Mouse (Mus musculus) small intestine, adult 2 months (tissue): ENCODE measurements at regions not wholly inside any gene's neighbourhood (a gene's known extent, or its start where the extent isn't known, plus 50 kb on each side); places are given as distances from the start of the nearest gene placed in this dataset.

ENCODE experiments used
- H3K27ac ChIP-seq: fragments of 200-500 bp; 2 replicates; pipeline ENCODE4 v1.5.1; 2012; ENCODE audit warnings: low read depth, low read length, control low read depth, inconsistent platforms; ENCODE audit not compliant: insufficient read depth
- H3K27me3 ChIP-seq: fragments of 200-500 bp; 2 replicates; pipeline ENCODE4 v1.6.1; 2012; ENCODE audit warnings: mild to moderate bottlenecking, moderate library complexity, low read length, inconsistent platforms; ENCODE audit not compliant: control insufficient read depth, insufficient read depth
- H3K36me3 ChIP-seq: fragments of 200-500 bp; 2 replicates; pipeline ENCODE4 v1.6.1; 2012; ENCODE audit warnings: mild to moderate bottlenecking, low read length, control low read depth, inconsistent platforms; ENCODE audit not compliant: control insufficient read depth, insufficient read depth
- H3K4me1 ChIP-seq: fragments of 200-500 bp; 2 replicates; pipeline ENCODE4 v1.6.1; 2012; ENCODE audit warnings: low read length, inconsistent platforms, mixed read lengths; ENCODE audit not compliant: control insufficient read depth, insufficient read depth, insufficient read length
- H3K4me3 ChIP-seq: fragments of 200-500 bp; 2 replicates; pipeline ENCODE4 v1.5.1; 2012; ENCODE audit warnings: low read depth, mild to moderate bottlenecking, control low read depth, inconsistent platforms, low read length, moderate library complexity
- CTCF ChIP-seq: fragments of 200-500 bp; IDR thresholded peaks from 2 replicates; pipeline ENCODE4 v1.5.1; 2012; ENCODE audit warnings: low read depth, mild to moderate bottlenecking, control low read depth, inconsistent platforms, low read length, moderate library complexity, mixed read lengths; ENCODE audit not compliant: insufficient replicate concordance, insufficient read length; ENCODE audit errors: extremely low read depth
- POLR2A ChIP-seq: fragments of 200-500 bp; IDR thresholded peaks from 2 replicates; pipeline ENCODE4 v1.6.1; 2012; ENCODE audit warnings: low read depth, mild to moderate bottlenecking, control low read depth, inconsistent platforms, low read length, moderate library complexity
- WGBS: fragments of 180-500 bp; shearing (Covaris S2); methylation state at CpG from one replicate; pipeline ENCODE4 v1.1.7; 2018; 5-methylcytosine and 5-hydroxymethylcytosine counted together

DNA sequence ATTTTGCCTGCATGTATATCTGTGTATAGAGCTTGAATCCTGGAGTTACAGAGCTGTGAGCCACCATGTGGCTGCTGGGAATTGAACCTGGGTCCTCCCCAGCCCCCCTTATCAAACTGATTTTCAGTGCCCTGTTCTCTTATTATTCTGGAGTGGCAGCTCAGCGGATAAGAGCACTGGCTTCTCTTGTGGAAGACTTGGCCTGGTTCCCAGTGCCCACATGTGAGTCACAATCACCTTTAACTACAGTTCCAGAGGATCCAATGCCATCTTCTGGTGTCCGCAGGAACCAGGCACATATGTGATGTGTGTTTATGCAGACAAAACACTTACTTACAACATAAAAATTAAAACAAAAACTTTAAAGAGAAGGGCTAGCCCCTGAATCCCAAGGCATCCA lies 170.3 kb downstream of the Rpl14 start:
- H3K27ac ChIP-seq = no peak overlapping the region
- no peaks in the 10 kb centered on the region for H3K27me3 ChIP-seq
- no peak overlapping the region for H3K4me3 ChIP-seq
- no peak for TF ChIP-seq CTCF
- TF ChIP-seq POLR2A = no peak
- WGBS = 55% methylated on average over 2 of the region's 2 CpGs
- no peaks in the 10 kb centered on the region for H3K36me3 ChIP-seq
- H3K4me1 ChIP-seq = no peaks in the 10 kb centered on the region

DNA sequence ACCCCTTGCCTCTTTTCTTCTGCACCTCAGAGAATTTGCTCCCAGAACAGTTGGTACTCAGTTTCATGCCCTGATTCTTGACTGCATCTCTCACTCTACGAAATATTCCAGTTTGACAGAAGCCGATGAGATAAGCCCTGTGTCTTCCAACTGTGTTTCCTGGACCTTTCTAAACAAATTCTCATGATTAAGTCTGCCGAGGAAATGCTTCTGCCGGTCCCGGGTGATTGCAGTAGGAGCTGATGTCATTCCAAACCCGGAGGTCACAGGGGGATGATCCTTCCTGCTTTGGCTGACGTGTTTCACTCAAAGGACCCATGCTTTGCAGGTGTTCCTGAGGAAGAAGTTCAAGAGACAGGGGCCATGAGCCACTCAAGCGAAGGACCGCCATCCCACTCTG lies 172.2 kb downstream of the Rpl14 start:
- WGBS = 79% methylated on average over 9 of the region's 9 CpGs
- no peak for TF ChIP-seq CTCF
- TF ChIP-seq POLR2A = no peak
- H3K27me3 ChIP-seq = no peaks in the 10 kb centered on the region

DNA sequence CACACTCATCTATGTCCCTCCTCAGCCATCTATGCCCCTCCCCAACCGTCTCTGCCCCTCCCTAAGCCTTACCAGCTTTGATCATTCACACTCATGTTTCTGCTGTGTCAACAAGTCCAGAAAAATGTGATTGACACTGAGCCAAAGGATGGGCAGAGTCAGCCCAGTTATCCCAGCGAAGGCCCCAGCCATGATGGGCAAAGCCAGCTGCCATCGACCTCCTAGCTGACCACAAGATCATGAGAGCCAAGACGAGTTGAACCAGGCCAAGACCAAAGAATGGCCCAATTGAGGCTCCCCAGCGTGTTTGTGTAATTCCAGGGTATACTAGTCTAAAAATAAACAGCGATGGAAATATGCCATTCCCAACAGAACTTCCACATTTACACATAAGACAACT lies 174.4 kb downstream of the Rpl14 start:
- WGBS = 84% methylated on average over 6 of the region's 6 CpGs
- H3K4me3 ChIP-seq = no peak overlapping the region
- no peak overlapping the region for H3K27ac ChIP-seq
- no peaks in the 10 kb centered on the region for H3K36me3 ChIP-seq
- no peaks in the 10 kb centered on the region for H3K4me1 ChIP-seq
- TF ChIP-seq POLR2A (no peak), CTCF (no peak)
- H3K27me3 ChIP-seq = no peaks in the 10 kb centered on the region

More for the DNA sequence above, 172.2 kb downstream of the Rpl14 start:
- no peaks in the 10 kb centered on the region for H3K36me3 ChIP-seq
- H3K27ac ChIP-seq = no peak overlapping the region
- H3K4me3 ChIP-seq = no peak overlapping the region
- H3K4me1 ChIP-seq = no peaks in the 10 kb centered on the region

DNA sequence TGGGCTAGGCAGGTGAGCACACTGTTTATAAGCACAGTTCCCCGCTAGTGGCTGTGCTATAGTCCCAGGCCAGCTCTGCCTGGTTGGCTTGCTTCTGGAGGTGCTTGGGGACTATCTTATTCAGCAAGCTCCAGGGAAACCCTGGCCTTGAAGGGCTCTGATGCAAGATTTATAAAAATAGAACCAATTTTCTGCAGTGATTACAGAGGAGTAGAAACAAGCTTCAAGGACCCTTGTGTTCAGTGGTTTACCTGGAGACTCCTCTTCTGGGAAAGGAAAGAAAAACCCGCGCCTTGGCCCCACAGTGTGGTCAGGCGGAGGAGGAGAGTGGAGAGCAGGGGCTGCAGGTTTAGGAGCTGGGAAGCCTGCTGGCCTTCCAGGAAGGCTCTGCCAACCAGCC lies 178.2 kb upstream of the Ctnnb1 start:
- no peaks in the 10 kb centered on the region for H3K27me3 ChIP-seq
- H3K36me3 ChIP-seq = no peaks in the 10 kb centered on the region
- no peak overlapping the region for H3K27ac ChIP-seq
- TF ChIP-seq CTCF (no peak), POLR2A (no peak)
- no peaks in the 10 kb centered on the region for H3K4me1 ChIP-seq
- H3K4me3 ChIP-seq = no peak overlapping the region
- 92% methylated on average over 4 of the region's 4 CpGs for WGBS

DNA sequence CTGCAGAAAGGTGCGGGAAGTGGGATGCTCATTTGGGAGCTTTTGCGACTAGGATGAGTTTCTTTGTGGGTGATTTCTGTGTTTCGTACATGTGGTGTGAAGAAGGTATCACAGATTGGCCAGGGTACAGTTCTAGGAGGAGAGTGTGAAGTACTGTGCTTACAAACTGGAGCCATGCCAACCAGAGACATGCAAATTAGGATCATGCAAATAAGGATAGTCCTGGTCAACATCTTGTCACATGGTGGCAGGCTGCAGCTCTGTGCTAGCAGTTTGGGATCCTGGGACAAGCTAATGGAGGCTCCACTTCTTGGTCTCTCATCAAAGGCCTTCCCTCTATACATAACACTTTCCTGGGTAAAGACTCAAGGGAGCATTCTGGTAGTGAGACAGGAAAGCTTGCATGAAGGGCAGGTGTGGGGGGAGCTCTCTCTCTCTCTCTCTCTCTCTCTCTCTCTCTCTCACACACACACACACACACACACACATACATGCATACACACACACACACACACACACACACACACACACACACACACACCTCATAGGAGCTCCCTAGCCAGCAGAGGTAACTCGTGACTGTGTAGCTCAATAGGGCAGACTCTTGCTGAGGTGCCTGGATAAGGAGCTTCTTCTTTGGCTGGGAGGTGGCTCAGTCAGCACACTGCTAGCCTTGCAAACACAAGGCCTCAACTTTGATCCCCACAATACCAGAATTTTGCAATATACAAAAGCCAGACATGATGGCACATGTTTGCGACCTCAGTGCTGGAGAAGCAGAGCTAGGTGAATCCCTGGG lies 177.1 kb upstream of the Ctnnb1 start:
- TF ChIP-seq POLR2A (no peak), CTCF (no peak)
- Histone ChIP-seq H3K36me3 (no peaks in the 10 kb centered on the region), H3K27me3 (no peaks in the 10 kb centered on the region), H3K27ac (no peak overlapping the region), H3K4me1 (no peaks in the 10 kb centered on the region), H3K4me3 (no peak overlapping the region)
- WGBS = 90% methylated on average over 5 of the region's 5 CpGs

DNA sequence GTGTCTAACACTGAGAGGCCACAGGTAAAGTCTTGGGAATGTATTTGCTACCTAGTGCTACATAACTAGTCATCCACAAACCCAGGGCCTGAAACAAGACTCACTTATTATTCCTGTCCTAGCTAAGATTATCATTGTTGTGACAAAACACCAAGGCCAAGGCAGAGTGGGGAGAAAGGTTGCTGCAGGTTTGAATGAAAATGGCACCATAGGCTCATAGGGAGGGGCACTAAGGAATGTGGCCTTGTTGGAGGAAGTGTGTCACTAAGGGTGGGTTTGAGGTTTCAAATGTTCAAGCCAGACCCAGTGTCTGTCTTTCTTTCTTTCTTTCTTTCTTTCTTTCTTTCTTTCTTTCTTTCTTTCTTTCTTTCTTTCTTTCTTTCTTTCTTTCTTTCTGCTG lies 174.9 kb upstream of the Ctnnb1 start:
- Histone ChIP-seq H3K4me3 (no peak overlapping the region), H3K27me3 (no peaks in the 10 kb centered on the region), H3K36me3 (no peaks in the 10 kb centered on the region), H3K27ac (no peak overlapping the region), H3K4me1 (peaks cover 2% of the 10 kb centered on the region; the same call in 1 of the 2 replicates)
- TF ChIP-seq POLR2A (no peak), CTCF (no peak)

DNA sequence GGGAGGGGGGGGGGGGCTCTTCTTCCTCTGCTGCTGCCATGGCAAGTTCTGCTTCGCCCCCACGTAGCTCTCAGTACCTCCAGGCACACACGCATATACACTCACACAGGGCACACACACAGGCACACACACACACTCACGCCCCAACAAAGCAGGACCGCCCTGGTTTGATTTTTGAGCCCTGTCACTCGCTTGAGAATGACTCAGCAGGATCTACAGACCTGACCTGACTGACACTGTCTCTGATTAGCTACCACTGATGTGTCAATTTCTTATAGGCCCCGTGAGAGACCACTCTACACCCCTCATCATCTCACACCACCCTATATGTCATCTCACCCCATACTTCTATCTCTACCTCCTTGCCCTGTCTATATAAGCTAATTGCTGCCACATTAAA lies 173.5 kb upstream of the Ctnnb1 start:
- Histone ChIP-seq H3K36me3 (no peaks in the 10 kb centered on the region), H3K4me1 (peaks cover 10% of the 10 kb centered on the region), H3K27ac (no peak overlapping the region), H3K27me3 (no peaks in the 10 kb centered on the region), H3K4me3 (no peak overlapping the region)
- WGBS = 94% methylated on average over 7 of the region's 7 CpGs
- no peak for TF ChIP-seq CTCF
- no peak for TF ChIP-seq POLR2A
